Mouse (Mus musculus): ENCODE data around the gene Adgrl4.

The Adgrl4 gene

DNA sequence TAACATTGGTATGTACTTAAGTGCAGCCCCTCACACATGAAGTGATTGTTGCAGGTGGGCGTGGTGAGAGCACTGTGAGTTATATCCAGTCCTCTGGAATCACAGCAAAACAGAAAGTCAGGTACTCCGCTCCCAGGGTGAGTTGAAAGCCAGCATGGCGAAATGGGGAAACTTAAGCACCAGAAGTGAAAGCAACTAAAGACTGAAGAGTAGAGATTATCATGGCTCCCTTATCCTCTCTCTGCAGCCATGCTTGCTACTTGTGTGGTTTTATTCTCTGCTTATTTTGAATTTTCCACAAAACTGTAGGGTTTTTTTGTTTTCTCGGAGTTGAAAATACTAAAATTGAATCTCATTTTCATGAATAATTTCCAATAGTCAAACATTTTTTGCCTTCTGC is 51.2 kb downstream of the Adgrl4 start:
- intact Hi-C loops (cut with DNase I), result no loop called here

DNA sequence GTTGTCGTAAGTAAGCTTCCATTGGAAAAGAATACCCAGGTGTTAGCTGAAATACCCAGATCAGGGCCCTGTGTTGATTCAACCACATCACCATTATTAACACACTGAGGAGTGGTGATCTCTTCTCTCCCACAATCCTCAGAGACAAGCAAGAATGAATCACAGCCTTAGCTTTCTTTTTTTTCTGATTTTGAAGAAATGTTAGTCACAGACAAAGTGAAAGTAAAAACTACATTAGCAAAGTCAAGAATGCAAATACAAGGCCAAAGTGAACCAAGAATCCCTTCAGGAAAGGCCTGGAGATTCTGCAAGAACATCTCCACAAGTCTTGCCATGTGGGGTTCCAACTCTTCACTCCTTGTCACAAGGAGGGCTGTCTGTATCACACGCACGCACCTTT is 67.9 kb downstream of the Adgrl4 start:
- intact Hi-C loops (cut with DNase I), result no loop called here

DNA sequence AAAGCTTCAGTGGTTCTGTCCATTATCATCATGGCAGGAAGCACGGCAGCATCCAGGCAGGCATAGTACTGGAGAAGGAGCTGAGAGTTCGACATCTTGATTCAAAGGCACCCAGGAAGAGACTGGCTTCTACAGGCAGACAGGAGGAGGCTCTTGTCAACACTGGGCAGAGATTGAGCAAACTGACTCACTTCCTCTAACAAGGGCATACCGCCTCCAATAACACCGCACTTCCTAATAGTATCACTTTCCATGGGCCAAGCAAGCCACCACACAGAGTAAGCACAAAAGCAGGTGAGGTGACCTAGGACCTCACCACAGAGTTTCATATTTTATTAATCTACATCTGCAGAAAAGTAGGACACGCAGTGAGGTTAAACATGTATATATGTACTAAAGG is 73.5 kb downstream of the Adgrl4 start:
- intact Hi-C loops (cut with DNase I), result no loop called here

DNA sequence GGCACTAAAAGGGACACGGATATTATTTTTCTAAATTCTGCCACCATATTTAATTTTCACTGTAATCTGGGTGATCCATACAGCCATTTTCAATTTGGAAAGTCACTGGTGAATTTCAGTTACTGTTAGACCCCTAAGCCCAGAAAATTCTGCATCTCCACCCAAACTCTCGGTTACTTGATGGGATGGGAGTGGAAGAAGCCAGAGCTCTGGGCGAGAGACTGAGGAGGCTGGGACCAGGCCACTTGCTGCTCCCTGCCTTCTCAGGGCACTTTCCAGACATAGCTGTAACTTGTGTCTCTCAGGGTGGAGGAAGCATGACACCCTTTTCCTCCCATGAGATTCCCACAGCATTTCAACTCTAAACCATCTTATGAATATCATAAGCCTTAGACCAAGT is 109.5 kb downstream of the Adgrl4 start:
- intact Hi-C loops (cut with DNase I), result no loop called here

DNA sequence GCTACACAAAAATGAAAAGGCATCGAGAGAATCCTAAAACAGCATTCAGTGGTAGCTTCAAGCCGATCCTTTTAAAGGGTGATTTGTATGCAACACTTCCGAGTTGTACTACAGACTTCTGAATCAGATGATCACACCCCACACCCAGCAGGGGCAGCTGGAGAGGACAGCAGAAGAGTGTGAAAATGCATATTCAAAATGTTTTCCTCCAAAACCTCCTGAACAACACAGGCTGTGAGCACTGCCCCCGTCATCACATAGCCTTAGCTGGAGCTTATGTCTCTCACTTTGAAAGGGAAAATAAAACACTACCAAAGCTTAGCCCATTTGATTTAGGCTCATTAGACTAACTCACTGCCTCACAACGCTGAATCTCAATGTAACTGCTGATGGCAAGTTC is 113.3 kb downstream of the Adgrl4 start:
- intact Hi-C loops (cut with DNase I), result no loop called here

DNA sequence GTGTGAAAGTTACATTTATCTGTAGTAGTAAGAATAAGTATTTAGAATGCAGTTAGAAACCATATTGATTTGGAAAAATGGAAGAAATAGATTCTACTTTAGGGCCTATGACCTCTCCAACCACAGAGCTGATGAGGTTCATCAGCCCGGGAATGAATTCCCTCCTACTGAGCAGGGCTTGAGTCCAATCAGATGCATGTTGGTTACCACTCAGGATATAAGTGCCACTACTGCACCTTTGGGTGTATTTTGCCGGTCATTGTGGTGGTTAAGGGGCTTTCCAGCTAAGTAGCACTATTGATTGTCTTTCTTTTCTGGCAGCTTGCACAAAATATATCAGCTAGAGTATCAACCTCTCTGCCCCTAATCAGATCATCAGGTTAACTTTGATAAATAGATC is 118.9 kb downstream of the Adgrl4 start:
- intact Hi-C loops (cut with DNase I), result no loop called here

DNA sequence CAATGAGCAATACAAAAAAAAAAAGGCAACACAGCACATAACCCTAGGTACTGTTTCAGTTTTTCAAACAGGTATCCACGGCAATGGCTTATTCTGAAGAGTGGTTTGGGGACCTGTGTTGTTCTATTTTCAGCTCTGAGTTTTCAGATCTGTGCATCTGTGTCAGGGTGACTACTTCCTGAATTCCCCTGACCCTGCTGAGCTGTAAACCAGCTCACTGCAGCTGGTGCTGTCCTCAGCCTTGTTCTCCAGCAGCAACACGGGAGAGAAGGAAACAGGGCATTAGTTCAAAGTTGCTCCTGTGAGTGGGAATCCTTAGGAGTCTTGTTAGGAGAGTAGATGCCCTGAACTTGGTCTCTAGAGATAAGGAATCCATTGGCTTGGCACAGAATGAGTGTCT is 119.4 kb downstream of the Adgrl4 start:
- intact Hi-C loops (cut with DNase I), result no loop called here

DNA sequence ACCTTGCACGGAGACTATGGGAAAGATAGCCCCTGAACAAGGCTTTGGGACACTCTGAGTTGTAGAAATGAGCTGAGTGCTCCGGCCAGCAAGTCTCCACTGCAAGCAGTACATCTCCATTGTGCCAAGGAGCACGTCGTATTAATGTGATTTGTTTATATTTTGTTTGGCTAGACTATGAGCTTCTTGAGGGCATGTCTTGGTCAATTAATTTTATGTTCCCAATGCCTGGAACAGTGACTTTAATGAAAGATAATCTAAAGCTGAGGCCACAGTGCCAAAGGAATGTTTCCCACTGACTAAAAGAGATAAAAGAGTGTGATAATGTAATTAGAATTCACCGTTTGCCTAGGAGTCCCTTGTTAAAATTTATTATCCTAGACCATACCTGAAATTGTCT is 119.9 kb downstream of the Adgrl4 start:
- intact Hi-C loops (cut with DNase I), result no loop called here

DNA sequence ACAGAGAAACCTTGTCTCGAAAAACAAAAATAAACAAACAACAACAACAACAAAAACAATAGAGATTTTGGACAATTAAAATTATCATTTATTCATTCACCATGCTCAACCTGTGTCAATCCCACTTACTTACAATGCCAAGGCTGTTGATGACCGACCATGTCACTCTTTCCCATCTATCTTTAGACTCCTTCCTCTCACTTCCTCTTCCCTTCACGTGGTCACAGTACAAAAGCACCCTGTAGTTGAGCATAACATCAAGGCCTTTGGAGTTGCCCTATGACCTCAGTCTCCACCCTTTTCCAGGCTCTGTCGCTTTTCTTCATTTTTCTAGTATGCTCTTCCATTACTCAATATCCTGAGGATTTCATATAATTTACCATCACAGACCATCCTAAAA is 120.7 kb downstream of the Adgrl4 start:
- intact Hi-C loops (cut with DNase I), result no loop called here

DNA sequence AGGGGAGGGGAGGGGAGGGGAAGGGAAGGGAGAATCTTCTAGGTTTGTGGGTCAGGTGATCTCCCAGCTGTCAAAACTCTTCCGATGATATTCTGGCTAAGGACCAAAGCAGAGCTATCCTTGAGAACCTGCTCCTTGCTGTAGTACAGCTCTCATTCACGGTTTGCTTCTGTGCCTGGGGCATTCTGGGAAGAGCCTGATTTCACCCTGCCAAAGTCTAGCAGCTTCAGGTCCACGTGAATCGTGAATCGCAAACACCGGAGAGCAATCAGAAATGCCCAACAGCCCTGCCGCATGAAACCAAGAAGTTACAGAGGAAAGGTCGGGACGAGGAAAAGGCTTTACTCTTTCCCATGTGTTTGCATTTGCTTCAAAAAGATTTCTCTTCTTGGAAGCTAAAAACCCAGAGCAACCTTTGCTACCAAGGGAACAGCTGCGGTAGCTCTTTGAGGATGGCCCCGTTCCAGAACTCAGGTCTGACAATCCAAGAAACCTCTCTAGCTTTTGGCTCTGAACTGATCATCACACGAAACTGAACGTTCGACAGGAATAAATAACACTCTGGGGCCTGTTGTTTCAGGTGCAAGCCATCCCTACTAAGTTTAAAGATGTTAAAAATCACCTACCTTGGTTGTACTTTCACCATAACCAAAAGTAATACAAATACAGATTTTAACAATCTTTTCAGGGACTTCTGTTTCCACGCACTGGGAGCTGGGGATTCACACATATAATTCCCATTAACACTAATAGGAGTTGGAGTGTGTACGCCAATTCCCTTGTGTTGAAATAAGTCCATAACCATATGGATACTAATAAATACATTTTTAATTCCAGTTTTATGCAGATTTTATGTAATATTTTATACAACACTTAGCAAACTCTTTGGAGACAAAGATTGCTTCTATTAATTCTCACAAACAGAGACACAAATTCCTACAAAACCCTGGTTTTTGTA is 128.3 kb downstream of the Adgrl4 start:
- intact Hi-C loops (cut with DNase I), result loop anchor here (5.0 kb wide), 1 partner anchor 1179 kb away; no protein-coding TSS in a partner anchor

DNA sequence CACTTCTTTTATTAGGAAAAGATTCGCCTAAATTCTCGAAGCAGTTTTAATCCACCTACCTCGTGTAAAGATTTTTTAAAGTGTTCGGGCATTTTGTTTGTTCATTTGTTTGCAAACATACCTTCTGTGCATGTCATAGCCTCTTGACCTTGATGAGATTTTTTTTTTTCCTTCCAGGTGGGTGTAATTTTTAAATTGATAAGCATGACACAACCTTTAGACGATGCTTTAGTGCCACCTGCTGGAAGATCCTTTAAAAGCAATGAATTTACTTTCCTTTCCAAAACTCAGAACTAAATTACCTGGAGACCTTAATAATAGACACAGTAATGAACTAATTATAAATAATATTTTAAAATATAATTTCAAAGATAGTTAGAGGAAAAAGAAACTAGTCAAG is 128.9 kb downstream of the Adgrl4 start:
- intact Hi-C loops (cut with DNase I), result loop anchor here (5.0 kb wide), 1 partner anchor 1179 kb away; no protein-coding TSS in a partner anchor

DNA sequence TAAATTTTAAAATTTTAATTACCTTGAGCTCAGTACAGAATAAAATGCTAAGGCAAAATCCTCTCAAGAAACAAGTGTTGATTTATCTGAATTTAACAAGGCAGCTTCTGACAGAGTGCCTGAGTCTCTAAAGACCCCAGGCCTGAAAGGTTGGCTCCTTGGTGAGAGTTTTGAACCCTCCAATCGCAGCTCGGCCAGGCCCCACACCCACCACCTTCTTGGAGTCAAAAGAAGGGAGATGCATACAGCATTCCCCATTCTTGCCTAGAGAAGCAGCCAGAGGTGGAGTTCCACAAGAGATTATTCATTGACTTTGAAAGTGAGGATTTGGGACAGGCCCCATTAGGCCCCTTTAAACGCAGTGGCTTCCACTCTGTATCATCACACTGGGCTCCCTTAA is 129.9 kb downstream of the Adgrl4 start:
- intact Hi-C loops (cut with DNase I), result loop anchor here (5.0 kb wide), 1 partner anchor 1180 kb away; no protein-coding TSS in a partner anchor

DNA sequence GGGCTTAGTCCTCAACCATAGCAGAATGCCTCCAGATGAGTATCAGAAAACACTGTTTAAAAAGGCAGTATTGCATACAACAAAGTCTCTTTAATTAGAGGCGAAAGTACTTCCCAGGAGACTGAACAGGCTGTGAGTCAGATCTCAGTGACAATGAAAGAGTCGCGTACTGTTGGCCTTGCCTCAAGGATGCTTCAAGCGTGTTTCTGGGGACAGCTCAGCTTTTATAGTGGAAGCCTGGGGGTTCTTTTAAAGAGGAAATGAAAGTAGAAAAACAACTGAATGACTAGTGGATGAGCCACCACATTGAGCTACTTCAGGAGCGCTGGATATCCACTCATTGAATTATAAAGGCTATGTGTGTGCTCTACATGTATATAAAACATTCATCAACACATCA is 134.4 kb downstream of the Adgrl4 start:
- intact Hi-C loops (cut with DNase I), result no loop called here

DNA sequence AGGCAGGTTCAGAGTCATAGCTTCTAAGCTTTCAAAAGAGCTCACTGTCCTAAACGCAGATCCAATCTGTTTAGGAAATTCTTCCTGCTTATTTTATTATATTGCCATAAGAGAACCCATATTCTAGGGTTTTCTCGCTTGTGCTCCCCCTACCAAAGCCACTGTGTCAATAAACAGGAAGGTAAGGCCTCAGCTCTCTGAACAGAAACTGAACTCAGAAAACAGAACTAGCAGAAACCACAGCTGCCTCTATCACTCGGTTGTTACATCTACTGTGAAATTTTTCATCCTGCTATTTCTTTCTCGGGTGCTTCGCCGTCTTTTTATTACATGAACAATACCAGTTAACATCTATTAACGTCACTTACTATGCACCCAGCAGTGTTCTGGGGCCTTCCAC is 137.6 kb downstream of the Adgrl4 start:
- intact Hi-C loops (cut with DNase I), result no loop called here

DNA sequence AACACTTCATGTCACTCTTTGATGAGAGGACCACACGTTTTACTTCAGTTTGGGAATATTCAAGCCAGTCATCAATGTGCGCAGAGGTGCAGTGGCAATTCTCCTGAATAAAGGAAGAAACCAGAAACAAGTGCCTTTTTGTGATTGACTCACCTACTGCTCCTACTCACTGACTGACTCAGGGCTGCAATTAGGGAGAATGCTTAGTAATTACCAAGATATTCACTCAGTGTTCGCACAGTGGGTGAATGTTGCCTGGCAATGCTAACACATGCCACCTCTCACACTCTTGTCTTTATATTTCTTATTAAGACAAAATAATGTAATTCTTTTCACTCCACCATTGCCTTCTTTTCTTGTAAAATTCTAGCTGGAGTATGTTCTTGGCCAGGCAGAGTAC is 138.5 kb downstream of the Adgrl4 start:
- intact Hi-C loops (cut with DNase I), result no loop called here

DNA sequence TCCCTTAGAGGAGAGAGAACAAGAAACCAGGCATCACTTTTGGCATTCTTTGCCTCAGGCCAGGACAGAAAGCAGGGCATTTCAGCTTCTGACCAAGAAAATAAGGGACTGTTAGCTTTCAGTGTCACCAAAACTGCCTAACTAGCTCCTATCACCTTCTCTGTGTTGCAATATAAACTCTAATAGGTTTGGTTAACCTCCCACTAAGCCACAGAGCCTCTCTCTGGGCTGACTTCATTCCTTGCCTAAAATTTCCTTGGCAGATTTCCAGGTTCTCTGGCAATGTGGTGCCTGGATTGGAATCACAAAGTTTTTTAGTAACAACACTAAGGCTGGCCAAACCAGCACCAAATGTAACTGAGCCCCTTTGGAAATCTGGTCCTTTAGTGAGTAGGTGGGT is 154.2 kb downstream of the Adgrl4 start:
- intact Hi-C loops (cut with DNase I), result no loop called here

Data from adrenal gland (tissue).